Mouse (Mus musculus) testis, adult 2 months (tissue): ENCODE measurements around the gene 2610001J05Rik.

Source experiments
- CTCF ChIP-seq: fragments of 200-500 bp; IDR thresholded peaks from 2 replicates; pipeline ENCODE4 v1.5.1; 2012; ENCODE audit warnings: low read depth, mild to moderate bottlenecking, inconsistent platforms, low read length, moderate library complexity; ENCODE audit not compliant: control insufficient read depth, insufficient read depth, insufficient replicate concordance
- POLR2A ChIP-seq: fragments of 200-500 bp; IDR thresholded peaks from 2 replicates; pipeline ENCODE4 v1.6.1; 2012; ENCODE audit warnings: low read depth, mild to moderate bottlenecking, inconsistent platforms, low read length, moderate library complexity; ENCODE audit not compliant: control insufficient read depth

DNA sequence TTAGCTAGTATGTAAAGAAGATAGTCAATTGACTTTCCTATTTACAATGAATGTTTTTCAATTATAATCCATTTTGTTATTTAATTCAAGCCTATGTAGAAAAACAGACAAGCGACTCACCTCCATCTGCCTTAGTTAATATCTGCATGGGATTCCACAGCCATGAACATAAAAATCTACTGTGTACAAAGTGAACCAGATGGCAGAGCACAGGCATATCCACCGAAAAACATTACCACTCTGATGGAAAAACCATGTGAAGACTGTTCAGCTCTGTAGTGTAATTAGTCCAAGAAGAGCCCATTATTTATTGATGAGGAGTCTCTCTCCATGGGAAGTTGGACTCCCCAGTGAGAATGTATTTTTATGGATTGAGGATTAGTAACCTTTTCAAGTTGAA is 38.5 kb downstream of the 2610001J05Rik start:
- TF ChIP-seq CTCF = no peak
- no peak for TF ChIP-seq POLR2A
